Mouse (Mus musculus) erythroid progenitor cell, adult 5-6 weeks (primary cell): Measurements from ENCODE around the gene Shisa5. TPM values are rescaled to one million over a fixed set of nuclear protein-coding genes. Genes with fewer than 3 reads are reported as not detected.

Source experiments
- ATAC-seq: replicated peaks from 2 replicates; pipeline ENCODE4 v1.8.0; 2016; ENCODE audit warnings: moderate number of reproducible peaks, mild to moderate bottlenecking, moderate TSS enrichment, inconsistent platforms; ENCODE audit not compliant: poor library complexity, low FRiP score, severe bottlenecking
- total RNA-seq, 2 experiments: library from RNA; stranded (forward) in 1 of 2; stranded (reverse) in 1 of 2; fragments of 150-400 nt in 1 of 2; fragments of 186-747, 209-891 nt in 1 of 2; gene quantifications; 2 replicates each; pipeline versions ENCODE4 v1.2.3 to v1.2.4; 2015 to 2017; ENCODE audit warnings: low replicate concordance in 2 of 2

Gene Shisa5
- total RNA-seq, 2 experiments from 2014 or later, result 13.8 to 87.6 TPM

DNA sequence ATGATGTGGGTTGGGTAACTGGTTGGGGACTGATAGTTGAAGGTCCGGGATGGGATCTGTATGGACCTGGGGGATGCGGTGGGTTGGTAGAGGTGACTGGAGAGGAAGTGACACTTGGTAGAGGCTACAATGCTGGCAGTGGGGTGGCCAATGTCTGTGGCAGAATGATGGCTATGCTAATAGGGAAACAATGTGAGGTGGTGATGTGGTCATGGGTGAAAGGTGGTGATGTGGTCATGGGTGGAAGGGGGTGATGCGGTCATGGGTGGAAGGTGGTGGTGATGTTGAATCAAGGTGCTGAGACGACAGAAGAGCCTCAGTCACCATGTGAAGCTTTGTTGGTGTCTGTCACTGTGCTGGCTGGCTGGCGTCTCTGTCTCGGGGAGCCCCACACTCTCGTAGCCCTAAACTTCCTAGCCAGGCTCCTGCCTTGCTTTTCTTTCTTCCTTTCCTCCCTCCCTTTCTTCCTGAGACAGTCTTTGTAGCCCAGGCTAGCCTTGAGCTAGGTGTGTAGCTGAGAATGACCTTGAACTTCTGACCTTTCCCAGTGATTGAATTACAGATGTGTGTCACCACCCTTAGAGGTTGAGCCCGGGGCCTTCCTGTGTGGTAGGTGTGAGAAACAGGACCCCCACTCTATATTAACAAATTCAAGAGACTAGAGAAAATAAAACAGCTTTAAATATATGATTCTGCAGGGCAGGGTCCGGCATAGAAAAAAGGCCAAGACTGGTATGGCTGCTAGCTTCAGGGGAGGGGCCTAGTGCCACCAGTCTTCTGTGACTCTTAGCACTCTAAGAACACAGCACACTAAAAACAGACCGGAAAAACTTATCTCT lies 13.5 kb downstream of the Shisa5 start:
- ATAC-seq, result no peak

DNA sequence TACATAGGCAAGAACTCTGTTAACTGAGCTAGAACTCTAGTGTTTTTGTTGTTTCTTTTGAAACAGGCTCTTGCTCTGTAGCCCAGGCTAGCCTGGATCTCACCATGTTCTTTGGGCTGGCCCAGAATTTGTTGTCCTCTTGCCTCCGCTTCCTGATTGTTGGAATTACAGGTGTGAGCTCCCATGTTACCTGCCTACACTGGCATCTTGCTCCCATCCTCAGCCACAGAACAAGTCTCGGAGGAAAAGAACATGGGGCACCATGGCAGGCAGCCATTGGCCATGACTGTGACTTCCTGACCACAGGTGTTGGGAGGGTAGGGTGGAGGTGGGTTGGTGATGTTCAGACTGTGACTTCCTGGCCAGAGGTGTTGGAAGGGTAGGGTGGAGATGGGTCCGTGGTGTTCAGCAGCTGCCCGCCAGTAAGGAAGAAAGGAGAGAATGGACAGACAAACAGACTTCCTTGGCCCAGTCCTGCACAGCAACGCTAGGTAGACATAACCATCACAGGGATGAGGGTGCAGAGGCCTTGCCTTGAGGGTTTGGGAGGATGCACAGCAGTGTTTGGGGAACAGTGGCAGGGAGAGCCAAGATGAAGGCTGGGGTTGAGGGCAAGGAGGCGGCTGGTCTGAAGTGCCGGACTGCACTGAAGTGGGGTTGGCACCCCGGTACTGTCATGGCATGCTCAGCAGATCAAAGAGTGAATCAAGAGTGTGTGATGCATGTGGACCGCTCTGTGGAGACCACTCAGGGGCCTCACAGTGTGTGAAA lies 14.3 kb downstream of the Shisa5 start:
- no peak for ATAC-seq

DNA sequence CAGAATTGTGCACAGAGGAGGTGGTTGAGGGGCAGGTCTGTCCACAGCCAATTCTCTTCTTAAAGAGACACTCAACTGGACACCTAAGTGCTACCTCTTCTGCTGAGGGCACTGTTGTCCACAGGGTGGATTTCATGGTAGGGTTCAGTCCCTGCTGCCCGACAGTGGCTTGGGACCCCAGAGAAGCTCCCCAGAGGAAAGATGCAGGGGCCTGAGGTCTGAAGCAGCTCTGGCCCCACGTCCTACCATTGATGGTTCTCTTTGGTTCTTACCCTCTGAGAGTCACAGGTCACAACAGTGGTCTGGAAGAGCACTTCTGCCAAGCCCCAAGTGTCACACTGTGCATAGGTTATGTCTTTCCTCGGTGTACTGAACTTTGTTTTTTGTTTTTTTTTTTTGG lies 15.0 kb downstream of the Shisa5 start:
- ATAC-seq, result no peak

DNA sequence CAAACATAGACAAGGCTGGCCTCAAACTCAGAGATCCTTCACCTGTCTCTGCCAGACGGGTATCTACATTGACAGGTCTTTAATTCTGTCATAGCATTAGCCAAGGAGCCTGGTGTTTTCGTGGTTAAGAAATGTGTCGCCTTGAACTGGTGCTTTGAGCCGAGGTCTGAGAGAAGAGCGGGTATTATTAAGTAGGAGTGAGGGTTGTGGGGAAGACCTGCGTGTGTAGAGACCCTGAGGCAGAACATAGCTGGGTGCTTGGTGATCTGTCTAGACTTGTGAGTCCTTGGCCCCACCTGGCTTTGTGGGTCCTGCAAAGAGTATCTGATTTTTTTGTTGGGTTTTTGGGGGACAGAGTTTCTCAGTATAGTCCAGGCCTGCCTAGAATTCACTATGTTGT lies 15.5 kb downstream of the Shisa5 start:
- no peak for ATAC-seq

DNA sequence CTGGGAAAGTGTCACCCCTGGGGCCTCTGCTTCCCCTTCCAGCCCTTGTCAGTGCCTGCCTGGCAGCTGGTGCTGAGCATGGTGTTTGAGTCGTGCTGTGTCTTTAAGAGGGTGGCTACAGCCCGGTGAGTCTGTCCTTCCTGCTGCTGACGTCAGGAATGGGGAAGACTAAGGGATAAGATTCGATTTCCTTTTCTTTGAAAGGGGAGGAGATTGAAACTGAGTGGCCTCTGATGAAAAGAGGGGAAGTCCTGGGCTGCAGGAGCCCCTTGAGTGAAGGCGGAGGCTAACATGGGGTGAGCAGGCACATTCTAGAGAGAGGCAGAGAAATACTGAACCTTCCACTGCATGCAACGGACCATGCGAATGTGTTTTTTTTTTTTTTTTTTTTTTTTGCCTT lies 16.3 kb downstream of the Shisa5 start:
- no peak for ATAC-seq

DNA sequence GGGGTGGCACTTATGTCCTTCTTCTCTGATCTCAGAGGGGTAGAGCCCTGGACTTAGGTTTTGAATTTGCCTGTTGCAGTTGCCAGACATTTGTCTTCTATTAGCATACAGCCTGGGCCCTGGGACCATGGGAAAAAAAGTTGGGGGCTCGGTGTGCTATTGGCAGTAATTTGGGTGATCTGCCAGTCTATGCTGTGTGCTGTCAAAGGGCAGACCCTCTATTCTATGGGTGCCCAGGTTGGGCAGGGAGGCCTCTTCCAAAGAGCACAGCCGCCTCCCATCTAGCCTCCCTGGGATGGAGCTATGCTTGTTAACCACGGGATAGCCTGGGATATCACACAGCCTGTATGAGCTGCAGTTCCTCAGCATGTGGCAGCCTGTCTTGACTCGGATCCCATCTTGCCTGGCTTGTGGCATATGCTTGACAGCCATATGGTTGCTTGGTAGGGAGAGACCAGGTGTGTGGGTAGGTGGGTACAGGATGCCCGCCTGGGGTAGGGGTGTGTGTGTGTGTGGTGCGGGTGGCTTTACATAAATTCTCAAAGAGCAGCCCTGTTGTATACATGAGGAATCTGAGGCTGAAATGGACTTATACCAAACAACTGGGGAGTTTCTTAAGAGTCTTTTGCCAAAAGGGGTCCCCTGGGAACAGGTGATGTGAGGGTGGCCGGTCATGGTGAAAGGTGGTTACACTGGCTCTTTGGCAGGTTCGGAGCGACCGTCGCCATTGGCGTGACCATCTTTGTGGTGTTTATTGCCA lies 17.1 kb downstream of the Shisa5 start:
- ATAC-seq, result no peak

DNA sequence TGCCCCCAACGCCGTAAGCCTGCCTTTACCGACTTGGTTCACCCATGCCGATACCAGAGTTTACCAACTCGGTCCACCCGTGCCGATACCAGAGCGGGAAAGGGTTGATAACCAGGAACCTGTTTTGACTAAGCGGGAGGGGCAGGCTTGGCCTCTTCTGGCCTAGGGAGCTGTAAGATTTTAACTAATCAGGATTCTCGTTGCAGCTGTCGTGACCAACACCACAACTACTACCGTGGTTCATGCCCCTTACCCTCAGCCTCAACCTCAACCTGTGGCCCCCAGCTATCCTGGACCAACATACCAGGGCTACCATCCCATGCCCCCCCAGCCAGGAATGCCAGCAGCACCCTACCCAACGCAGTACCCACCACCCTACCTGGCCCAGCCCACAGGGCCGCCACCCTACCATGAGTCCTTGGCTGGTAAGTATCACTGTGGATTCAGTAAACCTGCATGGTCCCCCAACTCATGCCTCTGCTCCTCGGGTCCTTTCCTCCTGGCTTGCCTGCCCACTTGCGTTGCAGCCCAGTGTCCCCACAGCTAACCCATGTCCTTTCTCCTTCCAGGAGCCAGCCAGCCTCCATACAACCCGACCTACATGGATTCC lies 17.8 kb downstream of the Shisa5 start:
- ATAC-seq, result no peak

DNA sequence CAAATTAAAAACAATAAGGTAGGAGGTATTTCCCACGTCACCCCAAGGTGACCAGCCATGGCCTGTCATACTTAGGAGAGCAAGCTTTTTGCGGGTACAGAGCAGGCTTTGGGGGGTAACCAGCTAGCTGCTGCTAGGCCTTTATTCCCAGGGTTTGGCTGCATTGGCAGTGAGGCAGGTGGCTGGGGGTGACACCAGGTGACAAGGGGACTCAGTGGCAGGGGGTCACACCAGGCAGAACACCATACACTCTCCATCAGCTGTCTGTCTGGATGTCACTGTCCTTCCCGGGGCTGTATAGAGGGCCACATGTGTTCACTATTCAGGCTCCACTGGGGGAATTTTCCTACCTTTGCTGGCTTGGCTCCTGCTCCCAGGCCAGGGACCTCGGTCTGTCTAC lies 18.6 kb downstream of the Shisa5 start:
- no peak for ATAC-seq

DNA sequence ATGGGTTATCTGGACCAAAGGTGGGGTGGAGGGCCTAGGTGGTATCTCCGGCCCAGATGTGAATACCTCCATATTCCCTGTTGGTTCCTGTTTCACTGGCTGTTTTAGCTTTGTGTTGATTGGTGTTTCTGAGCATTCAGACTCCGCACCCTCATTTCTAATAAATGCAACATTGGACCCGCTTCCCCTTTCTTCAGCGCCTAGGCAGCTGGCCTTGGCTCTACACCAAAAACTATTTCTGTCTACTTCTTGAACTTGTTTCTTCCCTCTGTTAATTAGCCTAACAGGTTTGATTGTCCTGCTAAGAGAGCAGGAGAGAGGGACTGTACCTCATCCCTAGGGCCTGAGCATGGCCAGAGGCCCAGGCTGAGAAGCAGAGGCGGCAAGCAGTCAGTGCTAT lies 19.2 kb downstream of the Shisa5 start:
- no peak for ATAC-seq

DNA sequence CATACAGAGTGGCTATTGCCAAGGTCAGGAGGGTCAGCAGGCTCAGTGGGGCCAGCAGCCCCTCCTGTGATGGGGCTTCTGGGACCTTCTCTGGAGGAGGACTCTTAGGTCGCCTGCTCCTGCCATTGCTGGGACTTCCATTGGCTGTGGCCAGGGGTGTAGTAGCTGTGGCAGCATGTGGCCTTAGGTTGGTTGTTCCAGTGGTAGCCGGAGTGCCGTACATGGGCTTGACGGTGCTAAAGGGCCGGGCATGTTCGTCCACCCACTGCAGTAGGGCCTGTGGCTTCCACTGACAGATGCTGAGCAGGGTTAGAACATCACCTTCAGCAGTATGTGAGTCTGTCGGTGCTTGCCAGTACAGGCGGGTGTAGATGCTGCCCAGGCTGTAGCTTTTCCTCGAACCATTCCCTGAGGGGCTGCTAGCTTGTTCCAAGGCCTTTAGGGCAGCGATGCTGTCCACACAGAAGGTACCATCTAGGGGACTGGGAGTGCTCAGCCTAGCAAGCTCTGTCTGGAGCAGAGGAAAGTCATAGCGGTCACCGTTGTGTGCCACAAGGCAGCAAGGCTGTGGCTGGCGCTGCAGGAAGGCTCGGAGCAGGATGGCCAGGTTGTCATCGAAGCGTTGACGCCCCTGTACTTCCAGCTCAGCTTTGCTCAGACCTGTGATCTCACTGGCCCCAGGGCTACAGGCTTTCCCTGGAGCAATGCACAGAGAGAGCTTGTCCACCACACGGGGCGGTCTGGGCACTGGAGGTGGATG lies 19.8 kb downstream of the Shisa5 start:
- no peak for ATAC-seq

DNA sequence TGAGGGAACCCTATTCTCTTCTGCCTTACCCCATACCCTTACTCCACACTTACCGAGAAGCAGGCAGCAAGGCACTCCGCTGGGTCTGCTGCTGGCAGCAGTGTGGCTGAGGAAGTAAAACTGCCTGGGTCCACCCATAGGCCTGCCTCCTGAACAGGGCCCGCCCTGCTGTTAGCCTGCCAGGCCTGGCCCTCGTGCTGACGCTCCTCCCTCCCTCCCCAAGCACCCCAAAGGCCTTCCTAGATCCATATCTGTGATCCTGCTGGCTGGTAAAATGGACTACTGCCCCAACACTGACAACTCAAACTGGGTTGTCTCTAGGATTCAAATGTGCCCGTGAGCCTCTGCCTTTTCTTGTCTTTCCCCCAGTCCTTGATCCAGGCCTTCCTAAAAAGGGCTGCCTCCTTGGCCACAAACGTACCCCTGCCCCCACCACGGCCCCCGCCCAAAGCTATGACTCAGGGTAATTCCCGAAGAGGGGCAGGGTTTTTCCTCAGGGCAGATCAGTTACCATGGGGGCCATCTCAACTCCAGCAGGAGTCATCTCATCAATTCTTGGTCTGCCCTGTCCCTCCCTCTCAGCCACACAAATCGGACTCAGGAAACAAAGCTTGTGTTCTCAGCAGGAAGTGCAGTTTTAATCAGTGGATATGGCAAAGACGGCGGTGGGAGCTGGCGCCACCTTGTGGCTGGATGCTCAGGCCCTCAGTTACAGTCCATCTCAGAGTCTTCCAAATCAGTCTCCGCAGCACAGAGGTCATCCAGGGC lies 21.0 kb downstream of the Shisa5 start, which contains the start of gene Trex1:
TSS of gene Trex1 (minus strand) at position 599 of the 768 bp plus-strand sequence.
- ATAC-seq, result peak; percentile 94

DNA sequence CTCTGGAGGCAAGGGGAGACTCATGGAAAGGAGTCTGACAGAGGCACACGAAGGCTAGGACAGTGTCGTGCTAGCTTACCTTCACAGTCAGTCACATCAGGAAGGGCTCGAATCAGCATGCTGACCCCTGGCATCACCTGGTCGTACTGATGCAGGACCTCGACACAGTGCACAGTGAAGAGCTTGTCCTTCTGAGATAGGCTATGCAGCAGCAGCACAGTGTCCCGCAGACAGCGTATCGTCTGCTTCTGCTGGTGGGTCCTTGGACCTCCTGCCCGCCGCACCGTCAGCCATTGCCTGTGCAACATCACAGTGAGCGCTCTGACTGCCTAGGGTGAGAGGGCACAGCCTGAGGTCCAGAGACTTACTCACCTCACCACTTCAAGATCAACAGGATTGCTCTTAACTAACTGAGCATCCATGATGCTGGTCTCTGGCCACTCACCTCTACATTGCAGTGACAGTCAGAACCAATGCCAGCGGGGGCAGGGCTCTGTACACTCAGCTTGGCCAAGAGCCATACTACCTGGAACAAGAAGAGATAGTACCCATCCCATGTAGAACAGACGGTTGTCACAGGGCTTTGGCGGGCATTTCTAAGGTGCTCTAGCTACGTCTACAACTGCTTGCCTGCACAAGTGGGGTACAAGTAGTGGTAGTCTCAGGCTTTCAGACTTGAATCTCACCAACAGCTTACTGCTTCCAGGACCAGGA lies 22.0 kb downstream of the Shisa5 start:
- no peak for ATAC-seq

DNA sequence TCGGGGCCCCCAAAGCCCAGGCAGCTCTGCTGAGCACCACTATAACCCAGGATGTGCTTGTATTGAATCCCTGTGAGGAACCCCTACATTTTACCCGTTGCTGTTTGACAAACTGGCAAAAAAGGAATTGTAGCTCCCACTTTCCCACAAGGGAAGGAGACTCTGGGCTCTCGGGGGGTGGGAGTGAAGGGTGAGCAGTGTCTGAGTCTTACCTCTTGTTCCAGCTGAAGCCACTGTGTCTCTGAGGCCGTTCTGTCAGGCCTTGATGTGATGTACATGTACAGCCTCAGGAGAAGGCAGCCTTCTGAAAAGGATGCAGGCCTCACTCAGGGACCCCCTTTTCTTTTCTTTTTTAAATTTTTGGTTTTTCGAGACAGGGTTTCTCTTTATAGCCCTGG lies 22.5 kb downstream of the Shisa5 start:
- no peak for ATAC-seq

DNA sequence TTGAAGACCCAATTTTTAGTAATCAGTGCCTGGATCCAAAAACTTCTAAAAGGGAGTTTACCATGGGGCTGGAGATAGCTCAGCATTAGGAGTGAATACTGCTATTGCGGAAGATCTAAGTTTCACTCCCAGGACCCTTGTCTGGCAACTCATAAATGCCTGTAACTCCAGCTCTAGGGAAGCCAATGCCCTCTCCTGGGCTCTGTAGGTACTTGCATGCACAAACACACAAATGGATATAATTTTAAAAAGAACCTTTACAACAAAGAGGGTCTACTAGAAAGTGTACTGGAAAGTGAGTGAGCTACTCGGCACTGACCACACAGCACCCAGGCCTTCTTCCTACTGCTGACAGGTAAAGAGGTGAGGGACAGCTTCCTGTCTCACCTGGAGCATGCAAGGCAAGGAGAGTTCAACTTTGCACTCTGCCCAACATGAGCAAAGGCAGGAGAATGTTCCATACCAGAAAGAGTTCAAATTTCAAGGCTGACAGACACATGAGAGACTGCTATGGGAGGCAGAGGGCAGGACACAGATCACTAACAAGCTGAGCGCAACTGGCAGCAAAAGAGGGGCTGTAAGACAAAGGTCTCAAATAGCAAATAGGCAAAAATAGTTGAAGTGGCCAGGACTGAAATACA lies 29.9 kb downstream of the Shisa5 start:
- no peak for ATAC-seq

DNA sequence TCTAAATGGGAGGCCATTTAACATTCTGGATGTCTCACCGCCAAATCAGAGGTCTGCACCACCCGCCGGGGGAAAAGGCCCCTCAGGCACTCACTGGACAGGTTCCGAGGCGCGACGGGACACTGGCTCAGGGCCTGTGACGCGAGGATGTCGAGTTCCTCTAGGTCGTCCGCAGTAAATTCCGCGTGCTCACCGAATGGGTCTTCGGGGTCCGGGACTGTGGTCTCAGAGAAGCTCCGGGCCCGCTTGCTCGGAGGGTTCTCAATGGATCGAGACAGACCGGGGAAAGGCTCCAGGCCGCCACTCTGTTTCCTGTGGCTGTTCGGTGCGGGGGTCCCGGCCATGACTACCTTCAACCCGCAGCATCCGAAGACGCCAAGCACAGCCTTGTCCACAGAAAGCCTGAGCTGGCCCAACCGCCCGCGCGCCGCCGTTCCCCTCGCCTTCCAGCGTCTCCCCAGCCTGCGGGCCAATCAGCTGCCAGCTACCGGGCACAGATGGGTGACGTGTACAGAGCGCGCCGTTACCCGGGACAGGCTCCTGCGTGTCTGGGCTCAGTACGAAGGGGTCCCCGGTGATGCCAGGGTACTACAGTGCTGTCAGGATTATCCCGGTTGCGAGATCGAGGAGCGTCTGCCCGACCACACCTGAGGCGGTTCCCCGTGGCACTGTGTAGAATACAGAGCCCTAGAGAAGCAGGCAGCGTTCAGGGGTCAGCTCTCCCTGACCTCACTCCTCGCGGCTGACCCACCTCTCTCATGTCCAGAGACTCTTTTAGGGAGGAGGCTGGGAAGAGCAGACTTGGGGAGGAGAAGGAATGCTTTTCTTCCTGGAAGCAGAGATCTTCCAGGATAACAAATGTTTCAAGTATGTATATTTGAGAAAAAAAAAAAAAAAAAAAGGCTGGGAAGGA lies 35.6 kb downstream of the Shisa5 start, which contains the start of gene Atrip:
TSS of gene Atrip (minus strand) at position 464 of the 913 bp plus-strand sequence.
- ATAC-seq, result peak; percentile 100

DNA sequence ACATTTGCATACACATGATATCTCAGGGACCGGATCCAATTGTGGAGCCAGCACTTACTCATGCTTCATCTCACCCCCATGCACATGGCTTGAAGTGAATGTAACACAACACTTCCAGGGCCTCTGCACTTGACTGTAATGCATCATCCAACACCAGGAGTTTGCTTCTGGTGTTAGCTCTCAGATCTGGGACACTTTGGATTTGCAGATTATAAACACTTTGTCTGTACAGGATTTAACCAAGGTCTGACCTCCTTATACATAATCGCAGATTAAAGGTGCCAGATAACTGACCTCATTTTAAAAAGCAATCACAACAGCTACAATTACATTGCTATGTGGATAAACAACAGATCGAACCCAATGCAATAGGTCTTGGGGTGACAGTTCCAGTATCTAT lies 42.2 kb downstream of the Shisa5 start:
- ATAC-seq, result no peak
